Mouse (Mus musculus) olfactory bulb, adult 2 months (tissue): ENCODE data around the gene Cgn.

Experiments
- CTCF ChIP-seq: fragments of 200-500 bp; IDR thresholded peaks from 2 replicates; pipeline ENCODE4 v1.5.1; 2012; ENCODE audit warnings: low read depth, mild to moderate bottlenecking, low read length, moderate library complexity; ENCODE audit not compliant: insufficient read depth
- POLR2A ChIP-seq: fragments of 200-500 bp; IDR thresholded peaks from 2 replicates; pipeline ENCODE4 v1.6.1; 2012; ENCODE audit warnings: mild to moderate bottlenecking, low read depth, low read length, moderate library complexity; ENCODE audit not compliant: insufficient read depth

DNA sequence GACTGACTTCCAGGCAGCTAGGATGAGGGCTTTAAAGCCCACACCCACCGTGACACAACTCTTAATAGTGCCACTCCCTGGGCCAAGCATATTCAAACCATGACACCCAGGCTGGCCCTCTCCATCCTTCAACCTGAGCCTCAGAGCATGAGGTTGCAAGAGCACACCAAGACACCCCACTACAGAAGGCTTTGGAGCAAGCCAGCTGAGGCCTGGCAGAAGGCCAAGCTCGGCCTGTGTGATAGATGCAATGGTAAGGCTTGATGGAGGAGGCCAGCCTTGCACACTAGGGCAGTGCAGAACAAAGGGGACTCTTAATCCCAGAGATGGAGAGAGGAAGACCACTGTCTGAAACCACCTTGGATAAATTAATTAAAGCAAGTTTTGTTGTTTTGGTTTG lies 3.2 kb upstream of the Cgn start:
- no peak for TF ChIP-seq POLR2A
- no peak for TF ChIP-seq CTCF
